Mouse (Mus musculus) liver, adult 2 months (tissue): ENCODE results near the gene Fbxo7. TPM values are rescaled to one million over a fixed set of nuclear protein-coding genes. Genes with fewer than 3 reads are reported as not detected.

Experiments
- DNase-seq: peaks from one replicate; pipeline ENCODE4 v3.0.0-alpha.2; 2011; ENCODE audit warnings: low read depth, low spot score; ENCODE audit errors: extremely low read depth
- H3K27ac ChIP-seq: fragments of 200-500 bp; replicated peaks from 2 replicates; pipeline ENCODE4 v1.5.1; 2012; ENCODE audit warnings: low read depth, mild to moderate bottlenecking, control low read depth, inconsistent platforms, low read length; ENCODE audit not compliant: insufficient read depth
- H3K27me3 ChIP-seq: fragments of 200-500 bp; 2 replicates; pipeline ENCODE4 v1.6.1; 2012; ENCODE audit warnings: mild to moderate bottlenecking, moderate library complexity, low read length, inconsistent platforms; ENCODE audit not compliant: control insufficient read depth, insufficient read depth
- H3K36me3 ChIP-seq: fragments of 200-500 bp; 2 replicates; pipeline ENCODE4 v1.6.1; 2012; ENCODE audit warnings: low read length, inconsistent platforms; ENCODE audit not compliant: control insufficient read depth, insufficient read depth
- H3K4me1 ChIP-seq: fragments of 200-500 bp; 2 replicates; pipeline ENCODE4 v1.6.1; 2011; ENCODE audit warnings: low read length; ENCODE audit not compliant: control insufficient read depth, insufficient read depth
- H3K4me3 ChIP-seq: fragments of 200-500 bp; 2 replicates; pipeline ENCODE4 v1.5.1; 2011; ENCODE audit warnings: low read depth, mild to moderate bottlenecking, control low read depth, low read length, moderate library complexity; ENCODE audit not compliant: insufficient read depth
- H3K79me2 ChIP-seq: fragments of 200-500 bp; 2 replicates; pipeline ENCODE4 v1.6.1; 2012; ENCODE audit warnings: inconsistent platforms, mild to moderate bottlenecking, low read length, moderate library complexity; ENCODE audit not compliant: control insufficient read depth, insufficient read depth
- H3K9ac ChIP-seq: fragments of 200-500 bp; 2 replicates; pipeline ENCODE4 v1.6.1; 2012; ENCODE audit warnings: low read depth, mild to moderate bottlenecking, control low read depth, inconsistent platforms, low read length
- CTCF ChIP-seq: fragments of 200-500 bp; IDR thresholded peaks from 2 replicates; pipeline ENCODE4 v1.5.1; 2011; ENCODE audit warnings: low read depth, low read length, control low read depth
- POLR2A ChIP-seq: fragments of 200-500 bp; IDR thresholded peaks from 2 replicates; pipeline ENCODE4 v1.6.1; 2011; ENCODE audit warnings: low read length, control low read depth; ENCODE audit not compliant: insufficient read depth; ENCODE audit errors: extremely low read depth
- WGBS: fragments of 180-500 bp; shearing (Covaris S2); methylation state at CpG from one replicate; pipeline ENCODE4 v1.1.7; 2018; 5-methylcytosine and 5-hydroxymethylcytosine counted together
- polyA plus RNA-seq: library from polyadenylated mRNA; depleted of rRNA; stranded (reverse); fragments of >200 nt; gene quantifications from 2 replicates; pipeline ENCODE4 v1.2.3, GENCODE M21; 2012
- total RNA-seq: library from RNA; depleted of rRNA; stranded (reverse); fragments of >200 nt; gene quantifications from 2 replicates; pipeline ENCODE4 v1.2.3, GENCODE M21; 2014

Fbxo7 gene
- total and polyA plus RNA-seq, 2 experiments, result 13.0 to 19.9 TPM

- H3K4me1 ChIP-seq, result no peaks in the 10 kb centered on the region
- no peaks in the 10 kb centered on the region for H3K36me3 ChIP-seq
- H3K27ac ChIP-seq, result no peak overlapping the region
- no peaks in the 10 kb centered on the region for H3K27me3 ChIP-seq
- no peak for DNase-seq
- H3K79me2 ChIP-seq, result no peaks in the 10 kb centered on the region
- no peak overlapping the region for H3K4me3 ChIP-seq
- 92% methylated on average over 11 of the region's 11 CpGs for WGBS
- TF ChIP-seq POLR2A, result no peak
- TF ChIP-seq CTCF, result no peak
- no peak overlapping the region for H3K9ac ChIP-seq
Measured at GRCm38 (mm10) chr10:86057286-86057685, 35.5 kb downstream of the Fbxo7 start.

GRCm38 (mm10) chr10:86057712-86058111 lies 35.9 kb downstream of the Fbxo7 start:
- Histone ChIP-seq H3K27ac (no peak overlapping the region), H3K4me3 (no peak overlapping the region), H3K36me3 (no peaks in the 10 kb centered on the region), H3K79me2 (no peaks in the 10 kb centered on the region), H3K4me1 (no peaks in the 10 kb centered on the region), H3K27me3 (no peaks in the 10 kb centered on the region), H3K9ac (no peak overlapping the region)
- TF ChIP-seq POLR2A (no peak), CTCF (no peak)
- 58% methylated on average over 2 of the region's 2 CpGs for WGBS
- DNase-seq, result peak; percentile 46

- no peaks in the 10 kb centered on the region for H3K36me3 ChIP-seq
Measured at GRCm38 (mm10) chr10:86060267-86060666, 38.5 kb downstream of the Fbxo7 start.

GRCm38 (mm10) chr10:86062261-86063017 lies 40.7 kb downstream of the Fbxo7 start:
- TF ChIP-seq CTCF (no peak), POLR2A (no peak)
- Histone ChIP-seq H3K9ac (no peak overlapping the region), H3K79me2 (no peaks in the 10 kb centered on the region), H3K36me3 (no peaks in the 10 kb centered on the region), H3K27ac (no peak overlapping the region), H3K4me3 (no peak overlapping the region), H3K4me1 (no peaks in the 10 kb centered on the region), H3K27me3 (no peaks in the 10 kb centered on the region)
- WGBS, result 70% methylated on average over 5 of the region's 5 CpGs
- no peak for DNase-seq

More at GRCm38 (mm10) chr10:86060267-86060666, 38.5 kb downstream of the Fbxo7 start:
- TF ChIP-seq POLR2A (no peak), CTCF (no peak)
- Histone ChIP-seq H3K27ac (no peak overlapping the region), H3K4me1 (no peaks in the 10 kb centered on the region), H3K9ac (no peak overlapping the region), H3K79me2 (no peaks in the 10 kb centered on the region), H3K27me3 (no peaks in the 10 kb centered on the region), H3K4me3 (no peak overlapping the region)
- 79% methylated on average over 3 of the region's 3 CpGs for WGBS
- no peak for DNase-seq

- Histone ChIP-seq H3K27me3 (no peaks in the 10 kb centered on the region), H3K4me3 (no peak overlapping the region), H3K27ac (no peak overlapping the region), H3K9ac (no peak overlapping the region), H3K79me2 (no peaks in the 10 kb centered on the region), H3K4me1 (no peaks in the 10 kb centered on the region), H3K36me3 (no peaks in the 10 kb centered on the region)
- no peak for DNase-seq
- TF ChIP-seq POLR2A (no peak), CTCF (no peak)
- 93% methylated on average over 8 of the region's 8 CpGs for WGBS
Measured at GRCm38 (mm10) chr10:86063018-86063384, 41.2 kb downstream of the Fbxo7 start.

GRCm38 (mm10) chr10:86064937-86065336 lies 43.2 kb downstream of the Fbxo7 start:
- Histone ChIP-seq H3K4me1 (no peaks in the 10 kb centered on the region), H3K4me3 (no peak overlapping the region), H3K27me3 (no peaks in the 10 kb centered on the region), H3K79me2 (no peaks in the 10 kb centered on the region), H3K27ac (no peak overlapping the region), H3K36me3 (no peaks in the 10 kb centered on the region), H3K9ac (no peak overlapping the region)
- 4% methylated on average over 4 of the region's 4 CpGs for WGBS
- peak; percentile 68 for DNase-seq
- TF ChIP-seq CTCF (peak; percentile 91), POLR2A (no peak)
